Mouse (Mus musculus) lung, postnatal 0 days (tissue): ENCODE results near the gene Ksr1. TPM values are rescaled to one million over a fixed set of nuclear protein-coding genes. Genes with fewer than 3 reads are reported as not detected.

Experiments used
- ATAC-seq: fragments of 200-750 bp; cut with Nextera tagmentation; 2 replicates; pipeline ENCODE4 v1.8.0; 2017; ENCODE audit warnings: moderate library complexity
- DNase-seq: peaks from one replicate; pipeline ENCODE4 v3.0.0-alpha.2; 2016; ENCODE audit warnings: low spot score
- H3K27ac ChIP-seq: fragments of 300-500 bp; sonication (generic); 2 replicates; pipeline ENCODE4 v1.5.1; 2014; ENCODE audit warnings: antibody characterized with exemption, mild to moderate bottlenecking, low read length, mixed read lengths
- H3K27me3 ChIP-seq: fragments of 300-500 bp; sonication (generic); replicated peaks from 2 replicates; pipeline ENCODE4 v1.6.1; 2014; ENCODE audit warnings: low read length, mixed read lengths; ENCODE audit not compliant: insufficient read depth
- H3K36me3 ChIP-seq: fragments of 300-500 bp; sonication (generic); 2 replicates; pipeline ENCODE4 v1.6.1; 2014; ENCODE audit warnings: low read length, mixed read lengths; ENCODE audit not compliant: insufficient read depth
- H3K4me1 ChIP-seq: fragments of 300-500 bp; sonication (generic); 2 replicates; pipeline ENCODE4 v1.6.1; 2014; ENCODE audit warnings: antibody characterized with exemption, low read depth, low read length, mixed read lengths; ENCODE audit not compliant: insufficient read depth
- H3K4me2 ChIP-seq: fragments of 300-500 bp; sonication (generic); replicated peaks from 2 replicates; pipeline ENCODE4 v1.6.1; 2014; ENCODE audit warnings: low read depth, mild to moderate bottlenecking, low read length, moderate library complexity, mixed read lengths
- H3K4me3 ChIP-seq: fragments of 300-500 bp; sonication (generic); 2 replicates; pipeline ENCODE4 v1.5.1; 2014; ENCODE audit warnings: low read depth, low read length
- H3K9ac ChIP-seq: fragments of 300-500 bp; sonication (generic); replicated peaks from 2 replicates; pipeline ENCODE4 v1.6.1; 2014; ENCODE audit warnings: low read depth, mild to moderate bottlenecking
- H3K9me3 ChIP-seq: fragments of 300-500 bp; sonication (generic); 2 replicates; pipeline ENCODE4 v1.6.1; 2016; ENCODE audit warnings: low read length, mixed read lengths
- CTCF ChIP-seq: IDR thresholded peaks from 2 replicates; pipeline ENCODE4 v1.5.1; 2016; ENCODE audit warnings: antibody characterized with exemption, mild to moderate bottlenecking
- EP300 ChIP-seq: IDR thresholded peaks from 2 replicates; pipeline ENCODE4 v1.6.1; 2016; ENCODE audit warnings: antibody characterized with exemption, mild to moderate bottlenecking, control low read depth
- WGBS: fragments of 180-500 bp; shearing (Covaris S2); extraction: QIAGEN DNeasy Blood & Tissue Kit; methylation state at CpG from one replicate; pipeline ENCODE4 v1.1.7; 2014; 5-methylcytosine and 5-hydroxymethylcytosine counted together
- polyA plus RNA-seq: library from polyadenylated mRNA; unstranded; fragments of >200 nt; fragmentation: Nextera tagmentation; extraction: Ambion mirVana; gene quantifications from 2 replicates; pipeline ENCODE4 v1.2.1, GENCODE M21; 2015

Ksr1 gene
- polyA plus RNA-seq, 1 experiment from 2014 or later: 2.3 TPM

DNA sequence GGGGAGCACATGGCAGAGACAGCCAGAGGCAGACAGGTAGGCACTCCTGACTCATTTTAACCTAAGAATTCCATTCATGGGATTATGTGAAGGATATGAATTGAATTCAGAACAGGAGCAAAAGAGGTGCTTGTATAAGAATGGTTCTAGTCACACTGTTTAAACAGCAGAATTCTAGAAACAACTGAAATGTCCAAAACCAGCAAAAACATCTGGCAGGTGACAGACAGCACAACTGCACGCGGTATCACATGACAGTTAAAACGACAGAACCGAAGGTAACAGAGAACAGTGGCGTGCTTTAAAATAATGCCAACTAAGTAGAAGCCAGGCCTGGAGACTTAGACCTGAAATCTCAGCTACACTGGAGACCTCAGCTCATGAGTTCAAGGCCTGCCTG is 13.2 kb downstream of the Ksr1 start:
- no peak overlapping the region for H3K9ac ChIP-seq

GRCm38 (mm10) chr11:79131949-79132411 is 14.2 kb downstream of the Ksr1 start:
- Histone ChIP-seq H3K4me3 (no peak overlapping the region), H3K9ac (no peak overlapping the region), H3K27ac (no peak overlapping the region), H3K36me3 (no peaks in the 10 kb centered on the region), H3K9me3 (no peaks in the 10 kb centered on the region), H3K27me3 (no peaks in the 10 kb centered on the region), H3K4me1 (peaks cover 10% of the 10 kb centered on the region; the same call in 1 of the 2 replicates), H3K4me2 (no peak overlapping the region)
- ATAC-seq (peak; percentile 73), DNase-seq (peak; percentile 68)
- 41% methylated on average over 6 of the region's 9 CpGs for WGBS
- TF ChIP-seq CTCF: no peak
- no peak for TF ChIP-seq EP300

More for the DNA sequence above, 13.2 kb downstream of the Ksr1 start:
- Histone ChIP-seq H3K36me3 (no peaks in the 10 kb centered on the region), H3K27me3 (no peaks in the 10 kb centered on the region), H3K4me1 (peaks cover 10% of the 10 kb centered on the region; the same call in 1 of the 2 replicates), H3K4me2 (no peak overlapping the region), H3K9me3 (no peaks in the 10 kb centered on the region), H3K4me3 (no peak overlapping the region), H3K27ac (no peak overlapping the region)
- 89% methylated on average over 5 of the region's 5 CpGs for WGBS
- DNase-seq (no peak), ATAC-seq (no peak)
- TF ChIP-seq CTCF: no peak
- no peak for TF ChIP-seq EP300

DNA sequence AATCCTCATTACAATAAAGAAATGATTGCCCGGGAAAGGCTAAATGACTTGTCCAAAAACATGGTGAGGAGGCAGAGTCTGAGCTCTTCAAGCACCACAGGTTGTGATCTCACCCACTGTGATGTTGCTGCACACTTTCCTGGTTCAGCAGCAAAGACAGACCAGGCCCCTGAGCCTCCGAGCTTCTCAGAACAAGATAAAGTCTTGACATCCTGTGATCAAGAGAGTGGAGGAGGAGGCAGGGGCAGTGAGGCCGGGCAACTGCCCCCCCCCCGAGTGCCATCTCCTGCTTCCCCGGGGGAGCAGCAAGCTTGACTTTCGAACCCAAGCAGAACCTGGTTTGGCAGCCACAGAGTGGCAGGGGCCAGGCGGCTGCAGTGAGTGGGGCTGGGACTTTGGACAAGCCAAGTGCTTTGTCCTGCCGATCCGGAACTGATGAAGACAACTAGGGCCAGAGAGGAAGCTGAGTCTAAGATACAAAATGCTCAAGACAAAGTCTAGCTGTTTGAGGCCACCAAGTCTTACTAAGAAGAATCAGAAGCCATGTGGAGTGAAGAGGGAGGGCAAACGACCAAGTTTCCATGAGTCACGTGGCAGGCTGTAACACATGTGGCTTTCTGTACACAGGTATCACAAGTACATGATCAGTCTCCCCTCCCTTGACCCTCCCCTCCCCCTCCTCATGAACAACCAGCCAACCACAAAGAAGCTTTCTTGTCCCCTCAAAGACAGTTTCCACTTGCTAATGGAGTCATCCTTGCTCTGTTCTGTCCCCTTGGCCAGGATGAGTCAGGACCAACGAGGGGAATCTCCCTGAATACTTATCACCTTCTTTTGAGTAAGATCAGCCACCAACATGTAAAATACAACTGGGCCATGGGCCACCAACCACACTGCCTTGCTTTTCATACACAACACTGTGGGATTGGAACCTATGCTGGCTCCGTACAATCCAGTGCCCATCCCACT is 16.5 kb downstream of the Ksr1 start:
- H3K4me2 ChIP-seq: no peak overlapping the region
- TF ChIP-seq CTCF (no peak), EP300 (no peak)
- H3K4me1 ChIP-seq: peaks cover 5% of the 10 kb centered on the region; the same call in 1 of the 2 replicates
- H3K27ac ChIP-seq: no peak overlapping the region
- H3K4me3 ChIP-seq: no peak overlapping the region
- DNase-seq: no peak
- H3K9me3 ChIP-seq: no peaks in the 10 kb centered on the region
- no peaks in the 10 kb centered on the region for H3K27me3 ChIP-seq
- no peaks in the 10 kb centered on the region for H3K36me3 ChIP-seq
- H3K9ac ChIP-seq: no peak overlapping the region
- ATAC-seq: no peak
- WGBS: 66% methylated on average over 13 of the region's 13 CpGs

DNA sequence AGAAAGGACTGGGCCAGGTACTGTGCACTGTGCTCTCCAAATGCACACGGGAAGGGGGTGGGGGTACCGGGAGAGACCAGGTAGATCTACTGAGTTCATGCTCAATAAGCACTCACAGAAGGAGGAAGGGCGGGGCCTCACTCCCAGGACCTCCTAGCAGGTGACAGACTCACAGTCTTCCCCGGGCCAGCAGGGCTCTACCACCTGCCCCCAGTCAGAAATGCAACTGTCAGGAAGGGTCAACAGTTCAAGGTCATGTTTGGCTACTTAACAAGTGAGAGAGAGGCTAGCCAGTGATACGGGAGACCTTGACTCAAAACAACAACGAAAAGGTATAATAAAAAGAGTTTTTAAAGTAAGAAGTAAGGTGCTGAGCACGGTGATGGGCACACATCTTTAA is 18.0 kb downstream of the Ksr1 start:
- Histone ChIP-seq H3K9me3 (no peaks in the 10 kb centered on the region), H3K4me2 (no peak overlapping the region), H3K36me3 (no peaks in the 10 kb centered on the region), H3K4me3 (no peak overlapping the region), H3K4me1 (peaks cover 5% of the 10 kb centered on the region; the same call in 1 of the 2 replicates), H3K27me3 (no peaks in the 10 kb centered on the region), H3K27ac (no peak overlapping the region), H3K9ac (no peak overlapping the region)
- DNase-seq (no peak), ATAC-seq (no peak)
- no peak for TF ChIP-seq CTCF
- no peak for TF ChIP-seq EP300
- WGBS: 85% methylated on average over 7 of the region's 7 CpGs

- Histone ChIP-seq H3K4me2 (no peak overlapping the region), H3K9me3 (no peaks in the 10 kb centered on the region), H3K27me3 (no peaks in the 10 kb centered on the region), H3K4me1 (peaks cover under 1% of the 10 kb centered on the region; the same call in 1 of the 2 replicates), H3K27ac (no peak overlapping the region), H3K36me3 (no peaks in the 10 kb centered on the region), H3K9ac (no peak overlapping the region), H3K4me3 (no peak overlapping the region)
- ATAC-seq (no peak), DNase-seq (no peak)
- 87% methylated on average over 3 of the region's 3 CpGs for WGBS
- TF ChIP-seq EP300: no peak
- no peak for TF ChIP-seq CTCF
Measured at GRCm38 (mm10) chr11:79126963-79127362, 19.2 kb downstream of the Ksr1 start.

DNA sequence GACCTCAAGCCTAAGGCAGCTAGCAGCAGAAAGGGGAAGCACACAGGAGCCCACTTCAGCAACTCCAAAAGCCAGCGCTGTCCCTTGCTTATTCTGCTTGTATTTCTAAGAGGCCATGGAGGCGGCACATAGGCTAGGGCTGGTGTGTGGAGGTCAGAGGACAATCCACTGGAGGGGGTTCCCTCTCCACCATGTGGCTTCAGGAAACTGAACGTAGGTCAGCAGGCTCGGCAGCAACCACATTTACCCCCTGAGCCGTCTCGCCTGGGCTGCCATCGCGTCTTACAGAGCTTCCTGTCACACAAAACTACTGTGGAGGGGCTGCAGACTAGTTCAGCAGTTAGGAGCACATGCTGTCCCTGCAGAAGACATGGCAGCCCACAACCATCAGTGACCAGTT is 20.4 kb downstream of the Ksr1 start:
- 72% methylated on average over 8 of the region's 8 CpGs for WGBS
- DNase-seq: no peak
- H3K27ac ChIP-seq: no peak overlapping the region

More for the DNA sequence above, 20.4 kb downstream of the Ksr1 start:
- no peaks in the 10 kb centered on the region for H3K9me3 ChIP-seq
- no peak overlapping the region for H3K4me2 ChIP-seq
- H3K4me3 ChIP-seq: no peak overlapping the region
- H3K36me3 ChIP-seq: no peaks in the 10 kb centered on the region
- no peak for ATAC-seq
- H3K9ac ChIP-seq: no peak overlapping the region
- H3K4me1 ChIP-seq: no peaks in the 10 kb centered on the region
- TF ChIP-seq EP300 (no peak), CTCF (no peak)
- no peaks in the 10 kb centered on the region for H3K27me3 ChIP-seq
